Mouse (Mus musculus) ES-Bruce4 (cell line): ENCODE data around the gene Ctnna2.

Source experiments
- CTCF ChIP-seq: IDR thresholded peaks from one replicate; pipeline ENCODE4 v1.8.1; 2011; ENCODE audit warnings: low read depth, low read length
- EP300 ChIP-seq: IDR thresholded peaks from 2 replicates; pipeline ENCODE4 v1.6.1; 2011; ENCODE audit warnings: low read depth, low read length; ENCODE audit not compliant: insufficient read depth

- TF ChIP-seq CTCF = no peak
- TF ChIP-seq EP300 = no peak
These were observed 221.3 kb downstream of the Ctnna2 start for GRCm38 (mm10) chr6:77758164-77758563.
